Mouse (Mus musculus): ENCODE data around the gene Satb2.
"Not testable (repeated sequence)": the region's sequence is repeated elsewhere in the genome, so short reads cannot be mapped to it uniquely, and the experiment has no call there.

Satb2 gene

DNA sequence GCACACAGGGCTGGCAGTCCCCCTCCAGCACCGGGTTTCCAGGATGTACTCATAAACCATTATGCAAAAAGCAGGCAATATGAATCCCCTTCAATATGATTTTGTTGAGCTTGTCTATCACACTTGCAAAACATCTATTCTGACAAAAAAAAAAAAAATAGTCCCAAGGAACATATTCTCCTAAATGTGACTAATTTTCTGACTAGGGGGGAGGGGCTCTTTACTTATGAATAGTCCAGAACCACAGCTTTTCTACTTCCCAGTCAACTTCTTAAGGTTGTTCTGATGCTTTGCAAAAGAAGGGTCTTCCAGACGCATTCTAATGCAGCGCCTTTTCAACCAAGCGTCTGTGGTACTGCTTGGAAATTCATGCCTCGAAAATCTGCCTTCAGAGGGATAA is 155.7 kb downstream of the Satb2 start:
- no peak for DNase-seq

DNA sequence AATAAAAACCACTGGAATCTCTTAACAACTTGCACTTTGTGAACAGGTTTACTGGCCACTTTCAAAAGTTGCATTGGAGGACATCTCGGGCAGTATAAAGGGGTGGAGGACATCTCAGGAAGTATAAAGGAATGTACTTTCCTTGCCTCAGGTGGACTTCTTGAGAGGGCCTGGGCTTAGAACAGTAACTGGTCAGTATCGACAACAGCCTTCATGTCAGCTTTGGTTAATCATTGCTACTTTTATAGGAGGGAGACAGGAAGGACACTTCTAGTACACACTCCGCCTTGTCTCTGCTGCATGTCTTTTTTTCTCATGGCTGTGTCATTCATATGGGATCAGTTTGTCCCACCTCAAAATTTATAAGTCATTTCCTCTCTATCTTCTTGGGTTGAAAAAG is 156.4 kb downstream of the Satb2 start:
- DNase-seq, result no peak

DNA sequence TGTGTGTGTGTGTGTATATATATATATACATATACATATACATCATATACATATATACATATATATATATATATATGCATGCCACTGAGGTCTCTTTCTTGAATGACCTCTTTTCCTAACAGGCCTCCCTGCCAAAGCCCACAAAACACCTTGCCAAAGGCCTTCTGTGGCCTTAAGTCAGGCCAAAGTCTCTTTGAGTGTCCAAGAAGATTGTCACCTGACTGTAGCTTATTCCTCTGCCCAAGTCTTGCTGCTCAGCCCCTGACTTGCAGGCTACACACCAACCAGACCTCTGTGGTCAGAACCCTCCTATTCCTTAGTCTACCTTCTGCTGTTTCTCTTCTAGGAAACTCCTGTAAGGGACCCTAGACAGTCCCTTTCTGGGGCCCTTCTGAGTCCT is 164.9 kb downstream of the Satb2 start:
- no peak for DNase-seq

GRCm38 (mm10) chr1:56812961-56813360 is 165.5 kb downstream of the Satb2 start:
- DNase-seq, result no peak

- no peak for DNase-seq
Measured at GRCm38 (mm10) chr1:56811486-56811885, 167.0 kb downstream of the Satb2 start.

GRCm38 (mm10) chr1:56806006-56806405 is 172.4 kb downstream of the Satb2 start:
- no peak for DNase-seq

DNA sequence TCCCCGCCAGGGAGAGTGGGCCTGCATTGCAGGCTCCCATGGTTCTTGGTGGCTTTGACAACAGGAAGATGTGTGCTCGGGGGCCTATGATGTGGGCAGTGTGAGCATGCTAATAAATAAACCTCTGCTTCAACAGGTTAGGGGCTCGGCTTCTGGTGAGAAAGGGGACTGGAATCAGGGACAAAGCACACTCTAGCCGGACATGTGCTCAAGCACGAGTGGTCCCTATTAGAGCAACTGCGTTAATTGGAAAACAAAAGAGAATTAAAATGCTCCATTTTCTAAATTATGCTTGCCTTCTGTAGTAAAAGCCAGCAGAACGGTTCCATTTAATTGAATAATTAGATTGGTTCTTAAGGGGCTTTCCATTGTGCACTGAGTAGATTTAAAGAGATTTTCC is 177.8 kb downstream of the Satb2 start:
- DNase-seq, result no peak

DNA sequence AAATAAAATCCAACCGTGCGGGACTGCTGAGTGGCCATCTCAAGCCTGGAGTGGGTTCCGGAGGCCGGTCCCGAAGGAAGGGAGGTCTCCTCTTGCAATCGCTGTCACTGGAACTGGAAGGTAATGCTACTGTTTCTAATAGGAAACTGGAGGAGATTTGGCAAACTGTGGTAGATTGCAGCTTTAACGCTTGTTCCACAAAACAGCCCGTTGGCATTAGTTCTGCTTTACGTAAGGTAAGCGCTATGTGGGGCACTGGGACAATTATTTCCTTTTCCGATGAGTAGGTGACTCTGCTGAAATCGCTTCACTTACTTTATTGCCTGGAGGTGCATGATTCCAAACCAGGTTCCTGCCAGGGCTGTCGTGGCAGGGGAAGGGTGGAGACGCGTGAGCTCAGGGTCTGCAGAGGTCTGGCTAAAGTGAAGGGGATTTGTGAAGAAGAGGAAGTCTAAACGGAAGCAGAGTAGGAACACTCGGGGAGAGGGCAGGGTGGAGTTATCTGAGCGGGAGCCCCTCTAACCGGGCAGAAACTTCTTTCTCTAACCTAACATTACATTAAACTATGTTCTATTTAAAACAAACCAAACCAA is 183.3 kb downstream of the Satb2 start:
- no peak for DNase-seq

DNA sequence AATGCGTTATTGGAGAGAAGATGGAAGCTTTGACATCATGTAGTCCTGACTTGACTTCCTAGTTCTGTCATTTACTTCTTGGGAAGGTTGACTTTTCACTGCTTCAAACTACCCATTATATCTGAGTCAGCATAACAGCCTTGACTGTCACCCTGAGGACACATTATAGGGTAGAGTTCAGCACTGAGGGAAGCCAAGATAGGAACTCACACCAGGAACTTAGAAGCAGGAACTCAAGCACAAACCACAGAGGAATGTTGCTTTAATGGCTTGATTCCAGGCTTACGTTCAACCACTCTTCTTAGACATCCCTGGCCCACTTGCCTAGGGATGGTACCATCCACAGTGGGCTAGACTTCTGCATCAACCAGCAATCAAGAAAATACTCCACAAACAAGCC is 188.8 kb downstream of the Satb2 start:
- DNase-seq, result no peak

DNA sequence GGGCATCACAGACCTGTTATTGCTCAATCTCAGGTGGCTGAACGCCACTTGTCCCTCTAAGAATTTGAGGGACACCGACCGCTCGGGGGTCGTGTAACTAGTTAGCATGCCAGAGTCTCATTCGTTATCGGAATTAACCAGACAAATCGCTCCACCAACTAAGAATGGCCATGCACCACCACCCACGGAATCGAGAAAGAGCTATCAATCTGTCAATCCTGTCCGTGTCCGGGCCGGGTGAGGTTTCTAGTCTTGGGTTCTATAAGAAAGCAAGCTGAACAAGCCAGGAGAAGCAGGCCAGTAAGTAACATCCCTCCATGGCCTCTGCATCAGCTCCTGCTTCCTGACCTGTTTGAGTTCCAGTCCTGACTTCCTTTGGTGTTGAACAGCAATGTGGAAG is 196.3 kb downstream of the Satb2 start:
- DNase-seq, result not testable (repeated sequence)

- no peak for DNase-seq
Measured at GRCm38 (mm10) chr1:56764205-56764604, 214.2 kb downstream of the Satb2 start.

DNA sequence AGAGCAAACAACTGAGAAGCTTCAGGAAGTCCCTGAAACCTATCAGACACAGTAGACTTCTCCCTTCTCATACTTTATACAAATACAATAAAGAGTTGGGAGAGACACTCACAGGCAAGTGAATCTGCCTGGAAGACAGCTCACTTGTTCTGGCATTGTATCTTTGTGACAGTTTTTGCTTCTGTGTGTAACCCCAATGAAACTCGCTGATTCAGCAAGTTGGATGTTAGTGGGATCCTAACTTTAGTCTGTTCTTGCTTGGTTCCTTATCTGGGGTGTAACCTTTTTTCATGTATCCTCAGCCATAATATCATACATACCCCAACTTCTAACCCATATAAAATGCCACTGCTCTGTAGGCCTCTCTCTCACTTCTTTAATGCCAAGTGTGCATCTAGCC is 216.9 kb downstream of the Satb2 start:
- no peak for DNase-seq

- peak; percentile 6 for DNase-seq
Measured at GRCm38 (mm10) chr1:56753283-56753682, 225.2 kb downstream of the Satb2 start.

DNA sequence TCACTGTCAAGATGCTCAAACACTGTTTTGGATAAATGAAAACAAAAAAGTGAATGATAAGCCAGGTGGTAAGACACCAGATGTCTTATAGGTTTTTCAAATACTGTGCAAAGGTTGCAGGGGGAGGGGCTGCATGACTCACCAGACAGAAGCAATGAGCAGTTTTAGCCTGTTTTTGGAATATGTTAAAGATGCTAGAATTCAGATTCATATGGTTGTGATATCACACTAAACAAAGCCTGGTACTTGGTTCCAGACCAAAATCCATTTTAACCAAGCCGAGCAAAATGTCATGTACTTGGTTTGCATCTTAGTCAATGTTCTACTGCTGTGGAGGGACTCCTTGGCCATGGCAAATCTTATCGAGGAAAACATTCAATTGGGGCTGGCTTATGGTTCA is 227.8 kb downstream of the Satb2 start:
- no peak for DNase-seq

DNA sequence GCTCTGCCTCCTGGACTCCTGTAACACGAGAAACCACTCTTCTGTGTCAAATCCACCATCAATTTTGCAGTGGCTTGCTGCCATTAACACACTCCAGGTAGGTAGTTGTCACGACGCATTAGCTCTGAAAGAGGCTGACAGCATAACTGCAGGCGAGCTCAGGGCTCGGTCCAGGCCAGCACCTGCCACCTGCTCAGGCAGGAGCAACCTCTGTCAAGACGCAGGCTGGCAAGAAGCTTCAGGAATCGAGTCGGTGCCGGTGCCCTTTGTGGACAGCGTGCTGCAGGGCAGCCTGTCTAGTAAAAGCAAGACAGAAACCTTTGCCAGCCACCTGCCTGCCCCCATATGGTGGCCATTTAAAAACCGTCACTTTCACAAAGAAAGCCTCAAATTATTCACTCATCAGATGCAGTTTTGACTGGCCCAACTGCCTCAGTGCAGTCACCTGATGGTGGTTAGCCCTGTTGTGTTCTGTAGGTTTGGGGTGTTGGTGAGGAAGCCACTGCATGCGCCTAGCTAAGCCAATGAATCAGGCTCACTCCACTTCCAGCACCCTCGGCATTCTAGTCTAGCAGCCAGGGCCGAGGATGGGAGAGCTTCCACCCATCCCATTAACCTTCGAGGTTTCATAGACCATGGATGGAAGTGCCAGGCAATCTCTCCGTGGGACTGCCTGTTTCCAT is 228.7 kb downstream of the Satb2 start:
- DNase-seq, result no peak

- DNase-seq, result no peak
Measured at GRCm38 (mm10) chr1:56748876-56749493, 229.5 kb downstream of the Satb2 start.

All from embryo, embryonic 11 days (tissue).